Mouse (Mus musculus): Measurements from ENCODE around the gene Ndufaf7.

The Ndufaf7 gene

GRCm38 (mm10) chr17:78964387-78964786 is 27.5 kb downstream of the Ndufaf7 start:
- no peak for DNase-seq (ENCODE audit: low spot score)

DNA sequence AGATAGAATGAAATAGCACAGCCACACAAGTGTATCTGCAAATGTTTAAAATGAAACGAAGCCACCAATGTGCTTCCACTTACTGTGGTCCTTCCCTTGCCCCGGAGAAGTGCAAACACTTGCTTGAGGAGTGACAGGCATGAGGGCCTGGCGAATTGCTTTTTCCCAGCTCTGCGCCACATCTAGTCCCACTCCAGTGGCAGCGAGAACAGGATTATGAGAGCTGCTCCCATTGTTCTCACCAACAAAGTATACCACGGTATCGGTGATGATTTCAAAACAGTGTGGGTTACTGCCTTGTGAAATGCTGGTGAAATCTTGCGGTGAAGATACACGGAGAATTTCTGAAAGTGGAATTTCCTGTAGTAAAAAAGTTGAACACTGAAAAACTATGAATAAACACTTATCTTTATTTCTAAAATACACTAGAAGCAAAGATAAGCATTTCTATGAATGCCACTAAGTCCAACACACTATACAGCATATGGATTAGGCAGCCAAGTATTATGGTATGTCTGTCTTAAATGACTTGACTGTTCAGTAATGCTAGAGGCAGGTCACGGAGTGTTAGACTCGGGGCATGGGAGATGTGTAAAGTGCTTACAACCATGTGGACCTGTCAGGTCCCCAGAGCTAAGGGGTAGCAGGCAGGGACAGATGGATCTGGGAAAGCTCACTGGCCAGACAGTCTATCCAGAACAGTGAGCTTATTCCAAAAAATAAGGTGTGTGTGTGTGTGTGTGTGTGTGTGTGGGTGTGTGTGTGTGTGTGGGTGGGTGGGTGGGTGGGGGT is 29.4 kb downstream of the Ndufaf7 start:
- DNase-seq (ENCODE audit: low spot score): no peak

GRCm38 (mm10) chr17:78968500-78968899 is 31.6 kb downstream of the Ndufaf7 start:
- DNase-seq (ENCODE audit: low spot score): no peak

- DNase-seq (ENCODE audit: low spot score): no peak
These were observed 46.2 kb downstream of the Ndufaf7 start for GRCm38 (mm10) chr17:78983166-78983565.

DNA sequence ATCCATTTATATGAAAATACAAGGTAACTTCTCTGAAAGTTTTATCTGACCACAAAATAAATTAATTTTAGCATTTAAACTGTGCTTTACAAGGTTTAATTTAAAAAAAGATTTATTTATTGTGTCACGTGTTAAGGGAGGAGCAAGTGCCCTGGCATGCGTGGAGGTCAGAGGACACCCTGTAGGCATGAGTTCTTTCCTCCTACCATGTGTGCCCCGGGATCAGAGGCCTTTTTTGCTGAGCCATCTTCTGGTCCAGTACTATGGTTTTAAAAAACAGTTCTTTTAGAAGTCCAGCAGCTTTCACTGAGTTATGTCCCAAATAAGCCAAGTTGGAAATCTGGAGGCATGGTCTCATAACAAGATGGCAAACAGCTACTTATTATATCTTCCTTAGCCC is 46.8 kb downstream of the Ndufaf7 start:
- no peak for DNase-seq (ENCODE audit: low spot score)

DNA sequence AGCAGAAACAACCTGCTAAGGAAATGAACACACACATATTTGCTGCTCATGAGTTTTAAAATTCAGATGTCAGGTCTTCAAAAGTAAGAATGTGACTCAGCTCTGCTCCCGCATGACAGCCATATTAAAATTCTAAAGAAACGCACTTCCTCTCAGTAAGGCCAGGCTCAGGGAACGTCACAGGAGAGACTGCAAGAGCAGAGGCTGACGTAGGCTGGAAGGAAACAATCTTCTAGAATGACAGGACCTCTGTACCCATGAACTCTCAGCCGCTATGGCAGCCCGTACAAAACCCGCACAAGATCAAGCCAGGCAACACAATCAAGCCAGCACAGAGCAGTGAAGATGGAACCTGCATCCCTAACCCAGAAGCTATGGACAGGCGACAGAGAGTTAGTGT is 52.1 kb downstream of the Ndufaf7 start:
- DNase-seq (ENCODE audit: low spot score): no peak

DNA sequence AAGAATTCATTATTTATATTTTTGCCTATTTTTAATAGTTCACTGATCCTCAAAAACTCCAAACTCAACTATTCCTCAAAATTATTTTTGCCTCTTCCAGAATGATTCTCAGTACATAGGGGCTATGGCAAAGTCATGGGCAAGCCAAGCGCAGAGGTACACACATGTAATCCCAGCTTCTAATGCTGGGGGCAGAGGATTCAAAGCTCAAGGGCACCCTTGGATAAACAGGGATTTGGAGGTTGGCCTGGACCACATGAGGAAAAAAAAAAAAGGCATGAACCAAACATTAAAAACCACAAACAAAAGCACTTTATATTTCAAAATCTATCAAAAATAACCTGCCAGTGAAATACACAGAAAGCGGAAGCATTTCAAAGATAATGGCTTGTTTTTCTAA is 54.6 kb downstream of the Ndufaf7 start:
- DNase-seq (ENCODE audit: low spot score): no peak

- DNase-seq (ENCODE audit: low spot score): no peak
These were observed 55.5 kb downstream of the Ndufaf7 start for GRCm38 (mm10) chr17:78992303-78993027.

GRCm38 (mm10) chr17:78993670-78994069 is 56.7 kb downstream of the Ndufaf7 start:
- DNase-seq (ENCODE audit: low spot score): no peak

GRCm38 (mm10) chr17:78994382-78994781 is 57.4 kb downstream of the Ndufaf7 start:
- no peak for DNase-seq (ENCODE audit: low spot score)

- DNase-seq (ENCODE audit: low spot score): no peak
These were observed 58.2 kb downstream of the Ndufaf7 start for GRCm38 (mm10) chr17:78994931-78995820.

All from MN1 (cell line).